Mouse (Mus musculus): ENCODE data around the gene Fignl1. TPM values are rescaled to one million over a fixed set of nuclear protein-coding genes. Genes with fewer than 3 reads are reported as not detected.

Gene Fignl1
- polyA plus RNA-seq, 1 experiment from 2014 or later: 13.3 TPM

GRCm38 (mm10) chr11:11739054-11739453 lies 69.7 kb downstream of the Fignl1 start:
- Histone ChIP-seq H3K27me3 (ENCODE audit: control insufficient read depth, insufficient read depth, low read length) (no peaks in the 10 kb centered on the region), H3K4me3 (replicated peaks; ENCODE audit: low read length) (no peak overlapping the region), H3K9me3 (ENCODE audit: control insufficient read depth, low read length) (no peaks in the 10 kb centered on the region), H3K4me2 (replicated peaks) (no peak overlapping the region), H3K36me3 (replicated peaks; ENCODE audit: control insufficient read depth, insufficient read depth) (no peaks in the 10 kb centered on the region), H3K4me1 (replicated peaks; ENCODE audit: control insufficient read depth, insufficient read depth, low read length) (no peaks in the 10 kb centered on the region), H3K27ac (no peak overlapping the region), H3K9ac (no peak overlapping the region)
- DNase-seq (ENCODE audit: low spot score): no peak
- no peak for ATAC-seq (ENCODE audit: low FRiP score)
- 93% methylated on average over 3 of the region's 3 CpGs for WGBS

- H3K4me2 ChIP-seq (replicated peaks): no peak overlapping the region
- DNase-seq (ENCODE audit: low spot score) (no peak), ATAC-seq (ENCODE audit: low FRiP score) (no peak)
- WGBS: 72% methylated on average over 2 of the region's 2 CpGs
- no peak overlapping the region for H3K9ac ChIP-seq
- no peak overlapping the region for H3K27ac ChIP-seq
- H3K36me3 ChIP-seq (replicated peaks; ENCODE audit: control insufficient read depth, insufficient read depth): no peaks in the 10 kb centered on the region
- H3K4me1 ChIP-seq (replicated peaks; ENCODE audit: control insufficient read depth, insufficient read depth, low read length): no peaks in the 10 kb centered on the region
- no peaks in the 10 kb centered on the region for H3K27me3 ChIP-seq (ENCODE audit: control insufficient read depth, insufficient read depth, low read length)
- no peak overlapping the region for H3K4me3 ChIP-seq (replicated peaks; ENCODE audit: low read length)
- no peaks in the 10 kb centered on the region for H3K9me3 ChIP-seq (ENCODE audit: control insufficient read depth, low read length)
These were observed 71.2 kb downstream of the Fignl1 start for GRCm38 (mm10) chr11:11737562-11737961.

Other genes starting within 250 kb of the Fignl1 start
- gene 4930512M02Rik, start 181.1 kb downstream of the Fignl1 start, polyA plus RNA-seq (2014; fragmentation: Nextera tagmentation; extraction: Ambion mirVana): not detected in 2 replicates
- gene Ikzf1, start 124.0 kb downstream of the Fignl1 start, polyA plus RNA-seq (2014; fragmentation: Nextera tagmentation; extraction: Ambion mirVana): 2.2 and 2.6 TPM in 2 replicates
- gene Ddc, start 89.2 kb upstream of the Fignl1 start, polyA plus RNA-seq (2014; fragmentation: Nextera tagmentation; extraction: Ambion mirVana): 7.0 and 9.3 TPM in 2 replicates
- 38.5 and 49.5 TPM in 2 replicates for gene Grb10, start 229.7 kb upstream of the Fignl1 start, polyA plus RNA-seq (2014; fragmentation: Nextera tagmentation; extraction: Ambion mirVana)

All from hindbrain, embryonic 14.5 days (tissue).